Mouse (Mus musculus) hindbrain, embryonic 10.5 days (tissue): ENCODE measurements around the gene Rfng. TPM values are rescaled to one million over a fixed set of nuclear protein-coding genes. Genes with fewer than 3 reads are reported as not detected.
A peak's percentile ranks its signal among the peaks of the same experiment; 100 is the strongest.
"Not testable (repeated sequence)": the region's sequence is repeated elsewhere in the genome, so short reads cannot be mapped to it uniquely, and the experiment has no call there.

Source experiments
- DNase-seq: peaks from one replicate; pipeline ENCODE4 v3.0.0-alpha.2; 2017; ENCODE audit warnings: low spot score
- H3K27ac ChIP-seq: fragments of 300-500 bp; sonication (generic); 2 replicates; pipeline ENCODE4 v1.5.1; 2016; ENCODE audit warnings: mild to moderate bottlenecking, moderate library complexity
- H3K27me3 ChIP-seq: fragments of 300-500 bp; sonication (generic); 2 replicates; pipeline ENCODE4 v1.6.1; 2016; ENCODE audit warnings: mild to moderate bottlenecking; ENCODE audit not compliant: poor library complexity, insufficient read depth, severe bottlenecking
- H3K36me3 ChIP-seq: fragments of 300-500 bp; sonication (generic); 2 replicates; pipeline ENCODE4 v1.6.1; 2016; ENCODE audit warnings: mild to moderate bottlenecking, moderate library complexity
- H3K4me1 ChIP-seq: fragments of 300-500 bp; sonication (generic); replicated peaks from 2 replicates; pipeline ENCODE4 v1.6.1; 2016; ENCODE audit warnings: mild to moderate bottlenecking
- H3K4me3 ChIP-seq: fragments of 300-500 bp; sonication (generic); 2 replicates; pipeline ENCODE4 v1.5.1; 2016; ENCODE audit warnings: mild to moderate bottlenecking, moderate library complexity
- H3K9me3 ChIP-seq: fragments of 300-500 bp; sonication (generic); 2 replicates; pipeline ENCODE4 v1.6.1; 2016; ENCODE audit warnings: mild to moderate bottlenecking, moderate library complexity
- WGBS: fragments of 180-500 bp; shearing (Covaris S2); methylation state at CpG from one replicate; pipeline ENCODE4 v1.1.7; 2016; 5-methylcytosine and 5-hydroxymethylcytosine counted together
- polyA plus RNA-seq: library from polyadenylated mRNA; unstranded; fragments of >200 nt; fragmentation: Nextera tagmentation; extraction: Ambion mirVana; gene quantifications from 2 replicates; pipeline ENCODE4 v1.2.1, GENCODE M21; 2016

The Rfng gene
- 46.4 and 63.7 TPM in 2 replicates for polyA plus RNA-seq

GRCm38 (mm10) chr11:120784064-120784791 lies at the start of gene Rfng, which contains the start of gene Gps1:
Rfng (minus strand) TSS chr11:120784207.
Gps1 (plus strand) TSS chr11:120784272.
- Histone ChIP-seq H3K27me3 (peaks cover 12% of the 10 kb centered on the region), H3K36me3 (peaks cover 58% of the 10 kb centered on the region), H3K4me3 (peak within 1 kb of the TSS; percentile 99), H3K4me1 (peaks cover 32% of the 10 kb centered on the region), H3K9me3 (no peaks in the 10 kb centered on the region), H3K27ac (peak within 1 kb of the TSS; percentile 89)
- peak; percentile 84 for DNase-seq
- under 1% methylated on average over 106 of the region's 107 CpGs for WGBS

GRCm38 (mm10) chr11:120832962-120833361 lies 49.0 kb upstream of the Rfng start:
- WGBS: 95% methylated on average over 5 of the region's 5 CpGs
- H3K4me3 ChIP-seq, H3K27me3 ChIP-seq, DNase-seq, H3K9me3 ChIP-seq, H3K36me3 ChIP-seq, H3K27ac ChIP-seq: not testable (repeated sequence)
- peaks cover 41% of the 10 kb centered on the region for H3K4me1 ChIP-seq

- 87% methylated on average over 3 of the region's 3 CpGs for WGBS
Observed at GRCm38 (mm10) chr11:120831659-120832440, 47.8 kb upstream of the Rfng start.

GRCm38 (mm10) chr11:120830686-120831085 lies 46.7 kb upstream of the Rfng start:
- no peaks in the 10 kb centered on the region for H3K9me3 ChIP-seq
- H3K4me1 ChIP-seq: peaks cover 62% of the 10 kb centered on the region
- H3K36me3 ChIP-seq: peaks cover 9% of the 10 kb centered on the region; the same call in 1 of the 2 replicates
- peak overlapping the region; percentile 23 for H3K27ac ChIP-seq
- no peaks in the 10 kb centered on the region for H3K27me3 ChIP-seq
- 73% methylated on average over 12 of the region's 12 CpGs for WGBS
- no peak overlapping the region for H3K4me3 ChIP-seq
- DNase-seq: no peak

More at GRCm38 (mm10) chr11:120831659-120832440, 47.8 kb upstream of the Rfng start:
- Histone ChIP-seq H3K4me1 (peaks cover 50% of the 10 kb centered on the region), H3K9me3 (no peaks in the 10 kb centered on the region), H3K36me3 (0 out of 2 replicates have a peak, but pooled peaks cover 6% of the 10 kb centered on the region), H3K27me3 (no peaks in the 10 kb centered on the region), H3K27ac (no peak overlapping the region; the same call in 1 of the 2 replicates), H3K4me3 (no peak overlapping the region)
- DNase-seq: no peak

- peak overlapping the region; percentile 29; the same call in 1 of the 2 replicates for H3K27ac ChIP-seq
- no peaks in the 10 kb centered on the region for H3K27me3 ChIP-seq
- DNase-seq: no peak
- peaks cover 69% of the 10 kb centered on the region for H3K4me1 ChIP-seq
- no peak overlapping the region for H3K4me3 ChIP-seq
- no peaks in the 10 kb centered on the region for H3K9me3 ChIP-seq
- 88% methylated on average over 10 of the region's 10 CpGs for WGBS
- peaks cover 9% of the 10 kb centered on the region; the same call in 1 of the 2 replicates for H3K36me3 ChIP-seq
Observed at GRCm38 (mm10) chr11:120829757-120830532, 45.9 kb upstream of the Rfng start.

- Histone ChIP-seq H3K9me3 (no peaks in the 10 kb centered on the region), H3K4me1 (peaks cover 70% of the 10 kb centered on the region), H3K27ac (peak overlapping the region; percentile 60), H3K27me3 (no peaks in the 10 kb centered on the region), H3K4me3 (no peak overlapping the region), H3K36me3 (peaks cover 9% of the 10 kb centered on the region; the same call in 1 of the 2 replicates)
- DNase-seq: no peak
- 86% methylated on average over 4 of the region's 4 CpGs for WGBS
Observed at GRCm38 (mm10) chr11:120828416-120828815, 44.4 kb upstream of the Rfng start.

GRCm38 (mm10) chr11:120826016-120826953 lies 42.3 kb upstream of the Rfng start:
- 78% methylated on average over 8 of the region's 8 CpGs for WGBS
- H3K27me3 ChIP-seq: no peaks in the 10 kb centered on the region
- H3K4me3 ChIP-seq: peak overlapping the region; percentile 92
- DNase-seq: no peak
- H3K36me3 ChIP-seq: peaks cover 25% of the 10 kb centered on the region
- H3K27ac ChIP-seq: peak overlapping the region; percentile 100
- H3K4me1 ChIP-seq: peaks cover 85% of the 10 kb centered on the region
- no peaks in the 10 kb centered on the region for H3K9me3 ChIP-seq

- WGBS: 41% methylated on average over 4 of the region's 4 CpGs
- H3K27me3 ChIP-seq: no peaks in the 10 kb centered on the region
- no peaks in the 10 kb centered on the region for H3K9me3 ChIP-seq
- H3K4me1 ChIP-seq: peaks cover 85% of the 10 kb centered on the region
- DNase-seq: peak; percentile 58
- peaks cover 29% of the 10 kb centered on the region for H3K36me3 ChIP-seq
- H3K4me3 ChIP-seq: peak overlapping the region; percentile 92
- peak overlapping the region; percentile 100 for H3K27ac ChIP-seq
Observed at GRCm38 (mm10) chr11:120825289-120825863, 41.4 kb upstream of the Rfng start.

- no peaks in the 10 kb centered on the region for H3K9me3 ChIP-seq
- DNase-seq: no peak
- under 1% methylated on average over 21 of the region's 21 CpGs for WGBS
Observed at GRCm38 (mm10) chr11:120824787-120825288, 40.8 kb upstream of the Rfng start.

GRCm38 (mm10) chr11:120823956-120824786 lies 40.2 kb upstream of the Rfng start, which contains the start of gene Fasn:
Fasn (minus strand) TSS chr11:120824547.
- Histone ChIP-seq H3K27ac (peak within 1 kb of the TSS; percentile 100), H3K9me3 (no peaks in the 10 kb centered on the region), H3K27me3 (no peaks in the 10 kb centered on the region), H3K36me3 (peaks cover 41% of the 10 kb centered on the region), H3K4me3 (peak within 1 kb of the TSS; percentile 92), H3K4me1 (peaks cover 78% of the 10 kb centered on the region)
- under 1% methylated on average over 108 of the region's 109 CpGs for WGBS
- DNase-seq: peak; percentile 99

More at GRCm38 (mm10) chr11:120824787-120825288, 40.8 kb upstream of the Rfng start:
- Histone ChIP-seq H3K27ac (peak overlapping the region; percentile 100), H3K4me3 (peak overlapping the region; percentile 92), H3K4me1 (peaks cover 84% of the 10 kb centered on the region), H3K27me3 (no peaks in the 10 kb centered on the region), H3K36me3 (peaks cover 34% of the 10 kb centered on the region)
